Mouse (Mus musculus) bone marrow macrophage, adult 2 months (primary cell): ENCODE data around the gene Hoxc8.

ENCODE experiments used
- CTCF ChIP-seq: IDR thresholded peaks from 2 replicates; pipeline ENCODE4 v1.5.1; 2012; ENCODE audit warnings: low read depth, mild to moderate bottlenecking, low read length, moderate library complexity
- POLR2A ChIP-seq: IDR thresholded peaks from 2 replicates; pipeline ENCODE4 v1.6.1; 2012; ENCODE audit warnings: mild to moderate bottlenecking, low read depth, low read length, borderline replicate concordance

GRCm38 (mm10) chr15:103034043-103034806 is 43.8 kb downstream of the Hoxc8 start:
- no peak for TF ChIP-seq POLR2A
- no peak for TF ChIP-seq CTCF
